Mouse (Mus musculus) kidney, adult 2 months (tissue): Measurements from ENCODE around the gene Asic3.

ENCODE experiments used
- CTCF ChIP-seq: fragments of 200-500 bp; conservative IDR thresholded peaks from 2 replicates; pipeline ENCODE4 v1.5.1; 2011; ENCODE audit warnings: low read depth, mild to moderate bottlenecking, control low read depth, low read length, moderate library complexity, mixed read lengths; ENCODE audit not compliant: insufficient read depth, insufficient read length
- POLR2A ChIP-seq: fragments of 200-500 bp; IDR thresholded peaks from one replicate; pipeline ENCODE4 v1.6.1; 2011; ENCODE audit warnings: low read depth, low read length, control low read depth

DNA sequence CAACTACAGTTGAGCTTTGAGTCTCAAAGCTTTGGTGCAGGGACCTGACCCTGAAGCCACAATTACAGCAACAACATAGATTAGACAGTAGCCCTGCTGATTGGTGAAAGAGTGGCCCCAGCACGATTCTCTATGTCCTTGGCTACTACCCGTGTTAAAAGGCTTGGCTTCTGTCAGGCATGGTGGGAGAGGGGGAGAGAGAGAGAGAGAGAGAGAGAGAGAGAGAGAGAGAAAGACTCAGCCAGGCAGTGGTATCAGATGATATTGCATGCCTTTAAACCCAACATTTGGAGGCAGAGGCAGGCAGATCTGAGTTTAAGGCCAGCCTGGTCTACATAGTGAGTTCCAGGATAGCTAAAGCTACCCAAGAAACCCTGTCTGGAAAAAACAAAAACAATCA lies 31.2 kb upstream of the Asic3 start:
- TF ChIP-seq CTCF (no peak), POLR2A (no peak)
